Mouse (Mus musculus) cerebellum, adult 2 months (tissue): ENCODE measurements around the gene Has3.

Experiments used
- CTCF ChIP-seq: fragments of 200-500 bp; IDR thresholded peaks from 2 replicates; pipeline ENCODE4 v1.5.1; 2011; ENCODE audit warnings: low read depth, mild to moderate bottlenecking, control low read depth, low read length, moderate library complexity, borderline replicate concordance; ENCODE audit not compliant: insufficient read depth
- POLR2A ChIP-seq: fragments of 200-500 bp; IDR thresholded peaks from 2 replicates; pipeline ENCODE4 v1.6.1; 2011; ENCODE audit warnings: low read length, control low read depth, borderline replicate concordance; ENCODE audit not compliant: insufficient read depth

GRCm38 (mm10) chr8:106834899-106835298, 35.1 kb upstream of the Has3 start:
- TF ChIP-seq CTCF (no peak), POLR2A (no peak)
